Mouse (Mus musculus): ENCODE data around the gene Neurod2. TPM values are rescaled to one million over a fixed set of nuclear protein-coding genes. Genes with fewer than 3 reads are reported as not detected.

Neurod2 gene
- total RNA-seq, 2 experiments from 2014 or later = 113 to 124 TPM

- no peak for DNase-seq (ENCODE audit: low spot score in 2 of 2)
Observed at GRCm38 (mm10) chr11:98355732-98356299, 26.4 kb upstream of the Neurod2 start.

- DNase-seq (ENCODE audit: low spot score in 2 of 2) = no peak
Observed at GRCm38 (mm10) chr11:98354445-98354844, 25.0 kb upstream of the Neurod2 start.

- DNase-seq (ENCODE audit: low spot score in 2 of 2) = no peak
Observed at GRCm38 (mm10) chr11:98353651-98354211, 24.3 kb upstream of the Neurod2 start.

- DNase-seq (ENCODE audit: low spot score in 2 of 2) = no peak
Observed at GRCm38 (mm10) chr11:98352272-98352990, 23.0 kb upstream of the Neurod2 start.

- no peak for DNase-seq (ENCODE audit: low spot score in 2 of 2)
Observed at GRCm38 (mm10) chr11:98349308-98349707, 19.9 kb upstream of the Neurod2 start.

GRCm38 (mm10) chr11:98348083-98348961, 18.9 kb upstream of the Neurod2 start, which contains the start of gene Ppp1r1b:
TSS of gene Ppp1r1b (plus strand) at chr11:98348404.
- DNase-seq (ENCODE audit: low spot score in 2 of 2) = peak in 1 of 2 experiments; percentile 81

GRCm38 (mm10) chr11:98347385-98348082, 18.1 kb upstream of the Neurod2 start:
- no peak for DNase-seq (ENCODE audit: low spot score in 2 of 2)

GRCm38 (mm10) chr11:98346168-98346567, 16.7 kb upstream of the Neurod2 start:
- DNase-seq (ENCODE audit: low spot score in 2 of 2) = no peak

- peak; percentile 82 to 86 for DNase-seq (ENCODE audit: low spot score in 2 of 2)
Observed at GRCm38 (mm10) chr11:98345253-98345652, 15.8 kb upstream of the Neurod2 start.

GRCm38 (mm10) chr11:98342000-98342945, 12.8 kb upstream of the Neurod2 start:
- peak; percentile 97 to 100 for DNase-seq (ENCODE audit: low spot score in 2 of 2)

GRCm38 (mm10) chr11:98341174-98341573, 11.7 kb upstream of the Neurod2 start:
- no peak for DNase-seq (ENCODE audit: low spot score in 2 of 2)

GRCm38 (mm10) chr11:98340597-98340996, 11.1 kb upstream of the Neurod2 start:
- DNase-seq (ENCODE audit: low spot score in 2 of 2) = no peak

GRCm38 (mm10) chr11:98339679-98340287, 10.3 kb upstream of the Neurod2 start:
- DNase-seq (ENCODE audit: low spot score in 2 of 2) = no peak

GRCm38 (mm10) chr11:98339071-98339501, 9.6 kb upstream of the Neurod2 start:
- DNase-seq (ENCODE audit: low spot score in 2 of 2) = peak; percentile 52 to 75

GRCm38 (mm10) chr11:98338507-98338961, 9.1 kb upstream of the Neurod2 start:
- DNase-seq (ENCODE audit: low spot score in 2 of 2) = peak; percentile 78 to 85

- DNase-seq (ENCODE audit: low spot score in 2 of 2) = no peak
Observed at GRCm38 (mm10) chr11:98336245-98337107, 7.0 kb upstream of the Neurod2 start.

- DNase-seq (ENCODE audit: low spot score in 2 of 2) = no peak
Observed at GRCm38 (mm10) chr11:98335250-98335649, 5.8 kb upstream of the Neurod2 start.

All from layer of hippocampus, postnatal 14 days (tissue).